Mouse (Mus musculus): ENCODE measurements at regions not wholly inside any gene's neighbourhood (a gene's known extent, or its start where the extent isn't known, plus 50 kb on each side); places are given as distances from the start of the nearest gene placed in this dataset.

- no peak for DNase-seq
Measured at GRCm38 (mm10) chr10:41018888-41019287, 53.2 kb downstream of the Gpr6 start.

DNA sequence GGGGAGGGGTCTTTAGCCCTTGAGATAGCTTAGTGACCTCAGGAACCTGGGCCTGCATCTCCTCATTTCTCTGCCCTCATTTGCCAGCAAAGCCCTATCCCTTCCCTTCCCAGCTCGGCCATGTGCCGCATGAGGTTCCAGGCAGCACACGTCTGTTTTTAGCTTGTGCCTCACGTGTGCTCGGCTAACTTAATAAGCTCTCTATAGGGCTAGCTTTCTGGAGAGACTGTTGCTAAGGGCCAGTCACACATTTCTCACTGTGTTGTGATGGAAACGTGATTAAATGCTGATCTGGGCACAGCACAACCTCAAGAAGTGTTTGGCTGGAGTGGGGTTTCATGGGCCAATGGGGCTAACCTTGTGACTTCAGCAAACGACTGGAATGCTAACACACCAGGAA lies 55.5 kb downstream of the Gpr6 start:
- no peak for DNase-seq

GRCm38 (mm10) chr10:41015654-41016053 lies 56.4 kb downstream of the Gpr6 start:
- DNase-seq, result peak; percentile 55 to 64

GRCm38 (mm10) chr10:41010585-41010984 lies 61.5 kb downstream of the Gpr6 start:
- no peak for DNase-seq

DNA sequence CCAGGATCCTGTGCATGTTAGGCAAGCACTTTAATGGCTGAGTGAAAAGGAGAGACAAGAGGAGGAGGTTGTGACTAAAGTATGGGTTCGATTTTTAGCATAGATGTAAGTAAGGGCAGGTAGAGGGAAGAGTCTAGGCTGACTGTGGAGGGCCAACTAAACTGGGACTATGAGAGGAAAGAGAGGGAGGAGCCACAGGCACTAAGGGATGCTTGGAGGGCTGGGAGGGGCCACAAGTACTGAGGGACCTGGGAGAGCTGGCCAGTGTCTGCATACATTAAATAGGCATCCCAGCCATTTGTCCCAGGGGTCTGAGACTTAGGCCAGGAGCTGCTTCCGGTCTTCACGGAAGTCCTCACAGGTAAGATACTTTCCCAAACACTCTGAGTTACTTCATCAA lies 64.2 kb downstream of the Gpr6 start:
- no peak for DNase-seq

GRCm38 (mm10) chr10:41006634-41007033 lies 65.5 kb downstream of the Gpr6 start:
- DNase-seq, result no peak

DNA sequence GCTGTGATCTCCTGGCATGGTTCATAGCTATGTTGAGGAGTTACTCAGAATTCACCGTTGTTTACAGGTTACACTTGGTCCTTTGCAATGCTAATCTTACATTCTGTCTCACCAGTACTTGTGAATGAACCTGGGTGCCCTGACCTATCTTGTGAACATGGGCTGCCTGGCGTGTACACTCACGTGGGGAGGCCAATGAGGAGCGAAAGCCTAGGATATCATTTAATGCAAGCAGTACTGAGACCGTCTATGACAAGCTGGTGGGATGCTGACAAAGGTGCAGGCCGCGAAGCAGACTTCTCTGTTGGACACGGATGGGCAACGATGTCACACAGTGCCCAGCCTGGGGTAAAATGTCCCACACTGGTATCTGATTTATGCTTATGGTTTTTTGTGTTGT lies 66.3 kb downstream of the Gpr6 start:
- DNase-seq, result no peak

DNA sequence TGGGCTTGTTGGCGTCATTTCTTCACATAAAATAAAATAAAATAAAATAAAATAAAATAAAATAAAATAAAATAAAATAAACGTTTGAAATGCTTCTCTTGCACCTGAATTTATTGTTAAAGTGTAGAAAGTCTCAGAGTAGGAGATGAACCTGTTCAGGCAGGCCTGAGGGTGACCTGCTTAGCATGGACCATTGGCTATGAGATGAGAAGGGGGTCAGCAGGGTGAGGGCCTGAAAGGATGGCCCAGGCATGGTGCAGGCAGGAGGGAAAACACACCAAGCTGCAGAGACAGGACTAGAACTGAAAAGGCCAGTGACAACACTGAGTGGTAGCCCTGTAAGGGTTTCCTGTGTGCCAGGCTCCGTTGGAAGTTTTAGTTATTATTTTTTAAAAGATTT lies 67.3 kb downstream of the Gpr6 start:
- DNase-seq, result no peak

GRCm38 (mm10) chr10:41004044-41004689 lies 67.9 kb downstream of the Gpr6 start:
- DNase-seq, result peak; percentile 62 to 68

DNA sequence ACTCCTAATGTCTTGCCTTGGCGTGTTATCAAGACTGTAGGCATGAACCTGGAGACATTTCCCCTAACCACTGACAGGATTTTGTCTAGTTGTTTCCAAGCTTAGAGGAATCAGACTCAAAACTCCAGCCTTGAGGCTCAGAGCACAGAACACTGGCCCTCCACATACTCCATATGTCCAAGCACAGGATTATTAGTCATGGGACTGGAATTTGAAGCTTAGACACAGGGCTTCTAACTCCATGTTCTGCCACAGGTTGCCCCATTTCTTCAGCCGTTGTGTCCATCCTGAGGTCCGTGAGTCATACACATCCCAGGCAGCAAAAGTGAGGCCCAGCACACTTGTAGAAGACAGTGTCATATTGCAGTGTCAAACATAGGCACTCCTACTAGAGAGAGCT lies 68.9 kb downstream of the Gpr6 start:
- DNase-seq, result no peak

DNA sequence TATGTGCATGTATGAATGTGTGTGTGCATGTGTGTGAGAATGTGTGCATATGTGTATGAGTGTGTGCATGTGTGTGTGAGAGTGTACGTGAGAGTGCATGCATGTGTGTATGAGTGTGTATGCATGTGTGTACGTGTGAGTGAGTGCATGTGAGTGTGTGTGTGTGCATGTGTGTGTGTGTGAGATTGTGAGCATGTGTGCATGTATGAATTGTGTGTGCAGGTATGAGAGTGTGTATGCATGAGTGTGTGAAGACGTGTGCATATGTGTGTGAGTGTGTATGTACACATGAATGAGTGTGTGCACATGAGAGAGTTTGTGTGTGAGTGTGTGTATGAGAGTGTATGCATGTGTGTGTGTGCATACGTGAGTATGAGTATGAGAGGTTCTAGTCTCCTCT lies 71.1 kb downstream of the Gpr6 start:
- no peak for DNase-seq

DNA sequence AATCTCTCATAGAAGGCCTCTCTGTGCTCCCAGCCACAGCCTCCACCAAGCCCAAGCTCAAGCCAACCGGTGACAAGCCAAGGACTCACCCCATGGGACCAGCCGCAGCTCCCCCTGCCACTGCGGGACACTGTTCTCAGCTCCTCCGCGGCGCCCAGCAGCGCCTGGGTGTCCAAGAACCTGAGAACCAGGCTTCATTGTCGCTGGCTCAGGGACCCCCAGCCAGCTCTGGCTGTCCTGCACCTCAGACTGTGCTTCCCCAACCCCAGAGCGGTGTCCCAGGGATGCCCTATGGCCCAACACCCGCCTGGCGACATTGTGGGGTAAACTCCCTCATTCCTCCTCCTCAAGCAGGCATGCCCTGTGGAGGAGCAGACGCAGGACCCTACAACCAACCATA lies 72.6 kb downstream of the Gpr6 start:
- no peak for DNase-seq

DNA sequence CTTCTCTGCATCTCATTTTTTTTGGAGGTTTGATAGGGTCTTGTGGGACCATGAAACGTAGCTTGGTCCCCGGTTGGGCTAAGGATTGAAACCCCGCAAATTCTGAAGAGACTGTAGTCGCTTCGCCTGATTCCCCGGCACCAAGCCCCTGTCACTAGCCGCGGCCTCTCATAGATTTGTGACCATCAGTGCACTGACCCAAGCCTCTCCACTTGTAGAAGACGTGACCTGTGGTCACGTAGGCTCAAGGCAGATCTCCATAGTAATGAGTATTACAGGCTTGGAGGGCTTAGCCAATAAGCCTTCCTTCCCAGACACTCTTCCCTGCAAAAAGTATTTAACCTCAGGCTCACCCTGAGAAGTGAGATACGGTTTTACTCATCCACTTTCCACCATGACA lies 73.3 kb downstream of the Gpr6 start:
- no peak for DNase-seq

- DNase-seq, result peak; percentile 73 to 74
Measured at GRCm38 (mm10) chr10:40998330-40998729, 73.8 kb downstream of the Gpr6 start.

GRCm38 (mm10) chr10:40997606-40998005 lies 74.5 kb downstream of the Gpr6 start:
- no peak for DNase-seq

All from layer of hippocampus, postnatal 36 days (tissue).